Mouse (Mus musculus) thymus, adult 18-20 months (tissue): ENCODE measurements around the gene 4930556J24Rik.
"Not testable (repeated sequence)": the region's sequence is repeated elsewhere in the genome, so short reads cannot be mapped to it uniquely, and the experiment has no call there.

Experiments
- DNase-seq, 2 experiments: peaks; one replicate each; pipeline ENCODE4 v3.0.0; 2022; ENCODE audit warnings: mixed read lengths in 2 of 2

The 4930556J24Rik gene

GRCm38 (mm10) chr11:3976678-3977077, at the start of gene 4930556J24Rik:
Gene 4930556J24Rik (minus strand): TSS chr11:3976778.
- no peak for DNase-seq

GRCm38 (mm10) chr11:4023321-4023720, 46.7 kb upstream of the 4930556J24Rik start:
- DNase-seq = no peak

- DNase-seq = not testable (repeated sequence)
These were observed 45.5 kb upstream of the 4930556J24Rik start for GRCm38 (mm10) chr11:4022111-4022510.

GRCm38 (mm10) chr11:4015796-4016195, 39.2 kb upstream of the 4930556J24Rik start:
- DNase-seq = not testable (repeated sequence)

- DNase-seq = no peak
These were observed 36.0 kb upstream of the 4930556J24Rik start for GRCm38 (mm10) chr11:4012616-4013015.

- DNase-seq = no peak
These were observed 29.9 kb upstream of the 4930556J24Rik start for GRCm38 (mm10) chr11:4006462-4006861.

- no peak for DNase-seq
These were observed 28.7 kb upstream of the 4930556J24Rik start for GRCm38 (mm10) chr11:4005220-4005805.

GRCm38 (mm10) chr11:4001603-4002002, 25.0 kb upstream of the 4930556J24Rik start:
- peak in 1 of 2 experiments; percentile 11 for DNase-seq

- no peak for DNase-seq
These were observed 23.0 kb upstream of the 4930556J24Rik start for GRCm38 (mm10) chr11:3999547-3999946.

- no peak for DNase-seq
These were observed 21.6 kb upstream of the 4930556J24Rik start for GRCm38 (mm10) chr11:3997978-3998720.

GRCm38 (mm10) chr11:3996840-3997239, 20.3 kb upstream of the 4930556J24Rik start:
- DNase-seq = no peak

- DNase-seq = no peak
These were observed 18.9 kb upstream of the 4930556J24Rik start for GRCm38 (mm10) chr11:3995511-3995910.

GRCm38 (mm10) chr11:3993914-3994313, 17.3 kb upstream of the 4930556J24Rik start:
- no peak for DNase-seq

GRCm38 (mm10) chr11:3993132-3993531, 16.6 kb upstream of the 4930556J24Rik start:
- DNase-seq = no peak

GRCm38 (mm10) chr11:3989748-3990147, 13.2 kb upstream of the 4930556J24Rik start:
- no peak for DNase-seq

- DNase-seq = no peak
These were observed 7.5 kb upstream of the 4930556J24Rik start for GRCm38 (mm10) chr11:3983863-3984745.

GRCm38 (mm10) chr11:3983291-3983862, 6.8 kb upstream of the 4930556J24Rik start, which contains the start of gene Gal3st1:
Gene Gal3st1 (plus strand): TSS chr11:3983636.
- DNase-seq = no peak

GRCm38 (mm10) chr11:3982275-3983209, 6.0 kb upstream of the 4930556J24Rik start:
- DNase-seq = no peak

- DNase-seq = no peak
These were observed 5.0 kb upstream of the 4930556J24Rik start for GRCm38 (mm10) chr11:3981536-3981935.

GRCm38 (mm10) chr11:3978421-3978820, 1.8 kb upstream of the 4930556J24Rik start:
- DNase-seq = no peak

- no peak for DNase-seq
These were observed 2.3 kb downstream of the 4930556J24Rik start for GRCm38 (mm10) chr11:3974311-3974710.

- DNase-seq = no peak
These were observed 3.5 kb downstream of the 4930556J24Rik start for GRCm38 (mm10) chr11:3973081-3973480.
